Comparison of ENCODE assay signal across 25 mouse cellular contexts in genomic region chr2:94184906-94185305, GRCm38 (mm10).
"Had no signal": no experiment of that assay in that cellular context is flagged by ENCODE, and none has a peak within 500 bp of the region (broad histone marks: within the 10 kb centered on the region; RNA-seq: fewer than 3 reads in every experiment).

No protein-coding gene starts in this region.

- DNase-seq: gastrocnemius, adult 2 months; gastrocnemius, postnatal 10 days; gastrocnemius, postnatal 25 days; heart, adult 18-20 months; heart, postnatal 14 days; heart, postnatal 36 days; kidney, adult 11 months; kidney, adult 2 months; kidney, adult 9 months; kidney, postnatal 14 days; kidney, postnatal 36 days; layer of hippocampus, adult 9-11 months; layer of hippocampus, postnatal 36 days; left cerebral cortex, postnatal 4 days had no signal

- H3K4me3 ChIP-seq: gastrocnemius, adult 2 months; heart, embryonic 13.5 days; heart, embryonic 15.5 days; hindbrain, embryonic 13.5 days; hindbrain, embryonic 15.5 days; kidney, embryonic 15.5 days; limb, embryonic 13.5 days; limb, embryonic 15.5 days; liver, embryonic 12.5 days had no signal

- H3K27ac ChIP-seq: gastrocnemius, adult 2 months; heart, embryonic 13.5 days; heart, embryonic 15.5 days; hindbrain, embryonic 13.5 days; hindbrain, embryonic 15.5 days; hindbrain, postnatal 0 days; kidney, embryonic 15.5 days; kidney, postnatal 0 days; limb, embryonic 13.5 days; limb, embryonic 15.5 days; liver, embryonic 12.5 days; liver, embryonic 14.5 days had no signal
